Mouse (Mus musculus): ENCODE measurements around the gene Scn5a. TPM values are rescaled to one million over a fixed set of nuclear protein-coding genes. Genes with fewer than 3 reads are reported as not detected.

Gene Scn5a
- total and polyA plus RNA-seq, 3 experiments, result 0.27 TPM; not detected in 2

DNA sequence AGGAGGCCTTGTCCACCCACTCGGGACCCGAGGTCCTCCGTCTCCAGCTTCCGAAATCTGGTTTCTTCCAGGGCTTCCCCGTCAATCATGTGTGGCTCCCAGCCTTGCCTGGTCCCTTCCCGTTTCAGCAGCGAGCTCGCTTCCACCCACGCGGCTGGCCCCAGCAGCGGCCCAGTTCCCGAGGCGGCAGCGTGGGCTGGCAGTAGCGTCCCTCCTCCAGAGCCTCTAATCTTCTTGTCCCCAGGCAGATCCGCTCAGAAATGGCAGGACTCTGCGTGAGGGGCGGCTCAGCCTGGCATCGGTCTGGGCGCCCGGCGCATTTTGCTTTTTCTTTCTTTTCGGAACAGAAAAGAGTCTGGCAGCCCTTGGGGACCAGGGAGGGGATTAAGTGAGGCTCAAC is 59.7 kb downstream of the Scn5a start:
- no peaks in the 10 kb centered on the region for H3K36me3 ChIP-seq (replicated peaks)
- H3K9me3 ChIP-seq (replicated peaks), result peaks cover 96% of the 10 kb centered on the region
- TF ChIP-seq CTCF (IDR thresholded peaks at IDR 0.05; ENCODE audit: low read depth, low read length), result no peak
- TF ChIP-seq GATA2 (IDR thresholded peaks at IDR 0.05; ENCODE audit: borderline replicate concordance, low read depth, low read length), result no peak
- no peak for TF ChIP-seq GATA1 (IDR thresholded peaks at IDR 0.05; ENCODE audit: borderline replicate concordance, low read length)
- TF ChIP-seq TAL1 (conservative IDR thresholded peaks at IDR 0.05; ENCODE audit: low read depth, low read length), result no peak
- TF ChIP-seq POLR2AphosphoS5 (IDR thresholded peaks at IDR 0.05; ENCODE audit: insufficient replicate concordance, low read depth, low read length), result no peak
- H3K4me1 ChIP-seq (ENCODE audit: insufficient read depth, low read depth, low read length), result no peaks in the 10 kb centered on the region
- no peaks in the 10 kb centered on the region for H3K27me3 ChIP-seq (ENCODE audit: insufficient read depth, low read length)
- no peak overlapping the region for H3K4me3 ChIP-seq (ENCODE audit: low read depth, low read length)
- no peak for DNase-seq (ENCODE audit: low spot score)
- no peak for ATAC-seq (ENCODE audit: extremely low read depth, insufficient number of reproducible peaks, low FRiP score, poor library complexity, severe bottlenecking)

DNA sequence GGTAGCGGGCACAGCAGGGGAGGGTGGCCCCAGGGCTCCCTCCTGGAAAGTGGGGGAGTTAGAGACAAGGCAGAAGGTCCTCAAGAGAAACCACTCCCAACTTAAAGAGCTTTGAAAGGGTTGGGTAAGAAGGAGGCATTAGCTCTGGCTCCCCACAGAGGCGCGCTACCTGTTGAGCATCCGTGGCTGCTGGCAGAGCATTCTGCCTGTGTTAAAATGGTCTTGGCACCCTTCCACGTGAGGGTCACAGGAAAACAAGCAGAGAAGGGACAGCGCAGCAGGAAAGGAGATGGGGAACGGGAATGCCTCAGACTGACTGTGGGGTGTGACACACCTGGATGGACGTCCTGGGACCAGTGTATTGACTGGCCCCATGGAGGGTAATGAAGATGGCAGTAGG is 60.6 kb downstream of the Scn5a start:
- Histone ChIP-seq H3K4me1 (ENCODE audit: insufficient read depth, low read depth, low read length) (no peaks in the 10 kb centered on the region), H3K4me3 (ENCODE audit: low read depth, low read length) (no peak overlapping the region; the same call in 1 of the 2 replicates), H3K9me3 (replicated peaks) (peaks cover 94% of the 10 kb centered on the region), H3K27me3 (ENCODE audit: insufficient read depth, low read length) (no peaks in the 10 kb centered on the region), H3K36me3 (replicated peaks) (no peaks in the 10 kb centered on the region)
- no peak for ATAC-seq (ENCODE audit: extremely low read depth, insufficient number of reproducible peaks, low FRiP score, poor library complexity, severe bottlenecking)
- TF ChIP-seq GATA1 (IDR thresholded peaks at IDR 0.05; ENCODE audit: borderline replicate concordance, low read length), result no peak
- TF ChIP-seq CTCF (IDR thresholded peaks at IDR 0.05; ENCODE audit: low read depth, low read length), result no peak
- TF ChIP-seq TAL1 (conservative IDR thresholded peaks at IDR 0.05; ENCODE audit: low read depth, low read length), result no peak
- TF ChIP-seq POLR2AphosphoS5 (IDR thresholded peaks at IDR 0.05; ENCODE audit: insufficient replicate concordance, low read depth, low read length), result no peak
- TF ChIP-seq GATA2 (IDR thresholded peaks at IDR 0.05; ENCODE audit: borderline replicate concordance, low read depth, low read length), result no peak
- DNase-seq (ENCODE audit: low spot score), result no peak

DNA sequence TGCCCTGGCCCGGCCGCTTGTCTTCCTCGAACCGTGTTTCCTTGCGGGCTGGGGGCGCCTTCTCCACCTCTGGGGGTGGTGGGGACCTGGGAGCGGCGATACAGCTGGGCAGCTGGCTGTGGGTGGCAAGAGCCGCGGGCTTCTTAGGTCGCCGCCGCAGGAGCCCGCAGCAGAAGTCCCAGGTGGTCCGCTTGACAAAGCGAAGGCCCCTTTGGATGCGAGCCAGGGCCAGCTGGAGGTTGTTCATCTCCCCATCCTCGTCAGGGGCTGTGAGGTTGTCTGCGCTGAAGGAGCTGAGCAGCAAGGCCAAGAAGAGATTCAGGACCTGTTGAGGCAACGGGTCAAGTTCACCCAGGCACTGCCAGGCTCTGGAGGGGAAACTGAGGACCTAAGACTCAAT is 61.3 kb downstream of the Scn5a start:
- no peaks in the 10 kb centered on the region for H3K36me3 ChIP-seq (replicated peaks)

DNA sequence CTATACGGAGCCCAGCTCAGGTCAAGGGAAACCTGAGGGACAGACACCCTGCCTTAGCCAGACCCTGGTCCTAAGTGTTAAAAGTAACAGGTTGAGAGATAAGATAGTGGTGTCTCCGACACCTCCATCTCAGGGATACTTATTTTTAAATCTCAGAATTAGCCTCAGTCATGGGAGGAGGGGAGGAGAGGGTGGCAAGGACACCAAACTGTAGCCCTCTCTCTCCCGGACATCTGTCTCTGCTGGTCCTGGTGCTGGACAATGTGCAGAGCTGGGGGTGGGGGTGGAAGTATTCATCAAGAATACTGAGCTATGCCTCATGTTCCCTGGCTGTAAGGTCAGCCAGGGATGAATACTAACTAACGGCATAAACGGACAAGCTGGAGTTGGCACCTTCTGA is 62.0 kb downstream of the Scn5a start:
- Histone ChIP-seq H3K36me3 (replicated peaks) (no peaks in the 10 kb centered on the region), H3K27me3 (ENCODE audit: insufficient read depth, low read length) (no peaks in the 10 kb centered on the region), H3K4me3 (ENCODE audit: low read depth, low read length) (no peak overlapping the region), H3K4me1 (ENCODE audit: insufficient read depth, low read depth, low read length) (no peaks in the 10 kb centered on the region), H3K9me3 (replicated peaks) (peaks cover 95% of the 10 kb centered on the region)
- ATAC-seq (ENCODE audit: extremely low read depth, insufficient number of reproducible peaks, low FRiP score, poor library complexity, severe bottlenecking) (no peak), DNase-seq (ENCODE audit: low spot score) (no peak)
- TF ChIP-seq CTCF (IDR thresholded peaks at IDR 0.05; ENCODE audit: low read depth, low read length) (no peak), GATA1 (IDR thresholded peaks at IDR 0.05; ENCODE audit: borderline replicate concordance, low read length) (no peak), POLR2AphosphoS5 (IDR thresholded peaks at IDR 0.05; ENCODE audit: insufficient replicate concordance, low read depth, low read length) (no peak), TAL1 (conservative IDR thresholded peaks at IDR 0.05; ENCODE audit: low read depth, low read length) (no peak), GATA2 (IDR thresholded peaks at IDR 0.05; ENCODE audit: borderline replicate concordance, low read depth, low read length) (no peak)

More for the DNA sequence above, 61.3 kb downstream of the Scn5a start:
- DNase-seq (ENCODE audit: low spot score) (no peak), ATAC-seq (ENCODE audit: extremely low read depth, insufficient number of reproducible peaks, low FRiP score, poor library complexity, severe bottlenecking) (no peak)
- Histone ChIP-seq H3K4me3 (ENCODE audit: low read depth, low read length) (no peak overlapping the region), H3K9me3 (replicated peaks) (peaks cover 95% of the 10 kb centered on the region), H3K27me3 (ENCODE audit: insufficient read depth, low read length) (no peaks in the 10 kb centered on the region), H3K4me1 (ENCODE audit: insufficient read depth, low read depth, low read length) (no peaks in the 10 kb centered on the region)
- TF ChIP-seq GATA2 (IDR thresholded peaks at IDR 0.05; ENCODE audit: borderline replicate concordance, low read depth, low read length), result no peak
- TF ChIP-seq CTCF (IDR thresholded peaks at IDR 0.05; ENCODE audit: low read depth, low read length), result no peak
- no peak for TF ChIP-seq TAL1 (conservative IDR thresholded peaks at IDR 0.05; ENCODE audit: low read depth, low read length)
- TF ChIP-seq POLR2AphosphoS5 (IDR thresholded peaks at IDR 0.05; ENCODE audit: insufficient replicate concordance, low read depth, low read length), result no peak
- TF ChIP-seq GATA1 (IDR thresholded peaks at IDR 0.05; ENCODE audit: borderline replicate concordance, low read length), result no peak

DNA sequence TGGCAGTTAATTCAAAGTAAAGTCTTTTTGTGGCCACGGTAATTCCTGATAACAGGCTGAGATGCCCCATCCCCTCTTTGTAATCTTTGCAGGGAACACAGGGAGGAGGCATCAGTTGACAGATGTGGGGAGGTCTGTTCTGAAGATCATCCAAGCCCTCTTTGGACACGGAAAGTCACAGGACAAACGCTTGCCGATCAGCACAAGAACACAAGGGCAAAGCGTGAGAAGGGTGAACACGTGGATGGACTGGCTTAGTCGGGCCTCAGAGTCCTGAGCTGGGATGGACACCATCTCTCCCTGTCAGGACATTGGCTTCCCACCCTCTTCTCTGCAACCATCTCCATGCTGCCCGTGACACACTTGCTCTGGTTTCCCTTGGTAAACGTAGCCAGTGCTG is 63.4 kb downstream of the Scn5a start:
- no peak for ATAC-seq (ENCODE audit: extremely low read depth, insufficient number of reproducible peaks, low FRiP score, poor library complexity, severe bottlenecking)
- Histone ChIP-seq H3K4me3 (ENCODE audit: low read depth, low read length) (no peak overlapping the region), H3K4me1 (ENCODE audit: insufficient read depth, low read depth, low read length) (no peaks in the 10 kb centered on the region), H3K9me3 (replicated peaks) (peaks cover 93% of the 10 kb centered on the region), H3K27me3 (ENCODE audit: insufficient read depth, low read length) (no peaks in the 10 kb centered on the region), H3K36me3 (replicated peaks) (no peaks in the 10 kb centered on the region)
- TF ChIP-seq GATA1 (IDR thresholded peaks at IDR 0.05; ENCODE audit: borderline replicate concordance, low read length) (no peak), GATA2 (IDR thresholded peaks at IDR 0.05; ENCODE audit: borderline replicate concordance, low read depth, low read length) (no peak), POLR2AphosphoS5 (IDR thresholded peaks at IDR 0.05; ENCODE audit: insufficient replicate concordance, low read depth, low read length) (no peak), CTCF (IDR thresholded peaks at IDR 0.05; ENCODE audit: low read depth, low read length) (no peak), TAL1 (conservative IDR thresholded peaks at IDR 0.05; ENCODE audit: low read depth, low read length) (no peak)
- no peak for DNase-seq (ENCODE audit: low spot score)

DNA sequence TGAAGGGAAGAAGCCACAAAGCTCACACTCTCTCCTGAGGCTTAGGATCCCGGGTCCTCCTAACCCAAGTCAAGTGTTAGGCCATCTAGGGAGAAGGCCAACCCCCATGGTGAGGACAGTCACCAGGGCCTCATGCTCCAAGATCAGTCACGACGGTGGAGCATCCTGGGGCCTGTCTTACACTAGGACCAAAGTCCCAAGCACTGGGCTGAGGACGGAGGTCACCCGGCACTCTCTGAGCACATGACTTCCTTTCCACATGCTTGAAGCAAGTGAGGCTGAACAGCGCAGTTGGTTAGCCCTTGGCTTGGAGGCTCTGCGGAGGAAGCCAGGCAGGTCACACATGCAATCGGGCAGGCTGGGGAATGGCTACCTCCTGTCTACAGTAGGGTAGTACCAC is 63.8 kb downstream of the Scn5a start:
- Histone ChIP-seq H3K9me3 (replicated peaks) (peaks cover 89% of the 10 kb centered on the region), H3K27me3 (ENCODE audit: insufficient read depth, low read length) (no peaks in the 10 kb centered on the region), H3K4me1 (ENCODE audit: insufficient read depth, low read depth, low read length) (no peaks in the 10 kb centered on the region), H3K36me3 (replicated peaks) (no peaks in the 10 kb centered on the region), H3K4me3 (ENCODE audit: low read depth, low read length) (no peak overlapping the region)
- DNase-seq (ENCODE audit: low spot score) (no peak), ATAC-seq (ENCODE audit: extremely low read depth, insufficient number of reproducible peaks, low FRiP score, poor library complexity, severe bottlenecking) (no peak)
- TF ChIP-seq GATA2 (IDR thresholded peaks at IDR 0.05; ENCODE audit: borderline replicate concordance, low read depth, low read length), result no peak
- no peak for TF ChIP-seq CTCF (IDR thresholded peaks at IDR 0.05; ENCODE audit: low read depth, low read length)
- TF ChIP-seq POLR2AphosphoS5 (IDR thresholded peaks at IDR 0.05; ENCODE audit: insufficient replicate concordance, low read depth, low read length), result no peak
